Mouse (Mus musculus): ENCODE results near the gene Olfr784.
"Not testable (repeated sequence)": the region's sequence is repeated elsewhere in the genome, so short reads cannot be mapped to it uniquely, and the experiment has no call there.

Olfr784 gene

GRCm38 (mm10) chr10:129383783-129384182 lies at the start of gene Olfr784:
Gene Olfr784, plus strand, starts transcription at chr10:129384083.
- no peak for DNase-seq (ENCODE audit: low read depth, low spot score)

GRCm38 (mm10) chr10:129348550-129348949 lies 35.3 kb upstream of the Olfr784 start, which contains the start of gene Olfr782:
Gene Olfr782, plus strand, starts transcription at chr10:129348850.
- no peak for DNase-seq (ENCODE audit: low read depth, low spot score)

GRCm38 (mm10) chr10:129352475-129352874 lies 31.4 kb upstream of the Olfr784 start:
- DNase-seq (ENCODE audit: low read depth, low spot score): not testable (repeated sequence)

- DNase-seq (ENCODE audit: low read depth, low spot score): peak; percentile 63
These were observed 27.4 kb upstream of the Olfr784 start for GRCm38 (mm10) chr10:129356496-129356895.

GRCm38 (mm10) chr10:129357307-129357706 lies 26.6 kb upstream of the Olfr784 start:
- DNase-seq (ENCODE audit: low read depth, low spot score): no peak

GRCm38 (mm10) chr10:129374051-129374450 lies 9.8 kb upstream of the Olfr784 start:
- DNase-seq (ENCODE audit: low read depth, low spot score): not testable (repeated sequence)

- peak; percentile 40 for DNase-seq (ENCODE audit: low read depth, low spot score)
These were observed 17.0 kb downstream of the Olfr784 start for GRCm38 (mm10) chr10:129400892-129401291.

- no peak for DNase-seq (ENCODE audit: low read depth, low spot score)
These were observed 21.2 kb downstream of the Olfr784 start, which contains the start of gene Olfr785 for GRCm38 (mm10) chr10:129405126-129405525. Gene Olfr785, plus strand, starts transcription at chr10:129405426.

GRCm38 (mm10) chr10:129427006-129427405 lies 43.1 kb downstream of the Olfr784 start, which contains the start of gene Olfr786:
Gene Olfr786, plus strand, starts transcription at chr10:129427306.
- DNase-seq (ENCODE audit: low read depth, low spot score): no peak

All from R1 (cell line).